Mouse (Mus musculus): ENCODE results near the gene Dapl1.

Gene Dapl1

GRCm38 (mm10) chr2:59474336-59474735 is 10.1 kb upstream of the Dapl1 start:
- DNase-seq (ENCODE audit: low spot score) = no peak

- no peak for DNase-seq (ENCODE audit: low spot score)
Observed at GRCm38 (mm10) chr2:59485080-59485479, 627 bp downstream of the Dapl1 start.

GRCm38 (mm10) chr2:59485657-59486056 is 1.2 kb downstream of the Dapl1 start:
- DNase-seq (ENCODE audit: low spot score) = no peak

- no peak for DNase-seq (ENCODE audit: low spot score)
Observed at GRCm38 (mm10) chr2:59486196-59486845, 1.9 kb downstream of the Dapl1 start.

GRCm38 (mm10) chr2:59488235-59488634 is 3.8 kb downstream of the Dapl1 start:
- no peak for DNase-seq (ENCODE audit: low spot score)

GRCm38 (mm10) chr2:59490353-59490752 is 5.9 kb downstream of the Dapl1 start:
- DNase-seq (ENCODE audit: low spot score) = no peak

- DNase-seq (ENCODE audit: low spot score) = no peak
Observed at GRCm38 (mm10) chr2:59493445-59494085, 9.1 kb downstream of the Dapl1 start.

- DNase-seq (ENCODE audit: low spot score) = no peak
Observed at GRCm38 (mm10) chr2:59499146-59499545, 14.7 kb downstream of the Dapl1 start.

- DNase-seq (ENCODE audit: low spot score) = no peak
Observed at GRCm38 (mm10) chr2:59499717-59500116, 15.3 kb downstream of the Dapl1 start.

- no peak for DNase-seq (ENCODE audit: low spot score)
Observed at GRCm38 (mm10) chr2:59509061-59509460, 24.6 kb downstream of the Dapl1 start.

- DNase-seq (ENCODE audit: low spot score) = peak; percentile 49
Observed at GRCm38 (mm10) chr2:59510416-59510815, 26.0 kb downstream of the Dapl1 start.

- no peak for DNase-seq (ENCODE audit: low spot score)
Observed at GRCm38 (mm10) chr2:59510882-59511281, 26.4 kb downstream of the Dapl1 start.

GRCm38 (mm10) chr2:59520663-59521062 is 36.2 kb downstream of the Dapl1 start:
- DNase-seq (ENCODE audit: low spot score) = no peak

- DNase-seq (ENCODE audit: low spot score) = peak; percentile 35
Observed at GRCm38 (mm10) chr2:59522079-59522684, 37.7 kb downstream of the Dapl1 start.

GRCm38 (mm10) chr2:59523526-59523925 is 39.1 kb downstream of the Dapl1 start:
- no peak for DNase-seq (ENCODE audit: low spot score)

- DNase-seq (ENCODE audit: low spot score) = no peak
Observed at GRCm38 (mm10) chr2:59526893-59527292, 42.4 kb downstream of the Dapl1 start.

GRCm38 (mm10) chr2:59529574-59530080 is 45.2 kb downstream of the Dapl1 start:
- no peak for DNase-seq (ENCODE audit: low spot score)

GRCm38 (mm10) chr2:59530811-59531210 is 46.4 kb downstream of the Dapl1 start:
- DNase-seq (ENCODE audit: low spot score) = no peak

- no peak for DNase-seq (ENCODE audit: low spot score)
Observed at GRCm38 (mm10) chr2:59532999-59533398, 48.5 kb downstream of the Dapl1 start.

- DNase-seq (ENCODE audit: low spot score) = no peak
Observed at GRCm38 (mm10) chr2:59533504-59533903, 49.1 kb downstream of the Dapl1 start.

GRCm38 (mm10) chr2:59533971-59534748 is 49.7 kb downstream of the Dapl1 start:
- DNase-seq (ENCODE audit: low spot score) = no peak

- DNase-seq (ENCODE audit: low spot score) = no peak
Observed at GRCm38 (mm10) chr2:59536958-59537357, 52.5 kb downstream of the Dapl1 start.
